Mouse (Mus musculus) thymus, postnatal 10 days (tissue): ENCODE results near the gene Als2cl.

Experiments
- DNase-seq, 2 experiments: peaks; one replicate each; pipeline ENCODE4 v3.0.0; 2021; ENCODE audit warnings: low spot score in 2 of 2

Gene Als2cl

GRCm38 (mm10) chr9:110879191-110879920, at the start of gene Als2cl:
Als2cl (plus strand) TSS chr9:110879870.
- no peak for DNase-seq

GRCm38 (mm10) chr9:110833021-110833420, 46.6 kb upstream of the Als2cl start:
- no peak for DNase-seq

- no peak for DNase-seq
Observed at GRCm38 (mm10) chr9:110834411-110834810, 45.3 kb upstream of the Als2cl start, which contains the start of gene Prss45. Prss45 (plus strand) TSS chr9:110834588.

- no peak for DNase-seq
Observed at GRCm38 (mm10) chr9:110834961-110835360, 44.7 kb upstream of the Als2cl start.

GRCm38 (mm10) chr9:110836112-110836511, 43.6 kb upstream of the Als2cl start:
- no peak for DNase-seq

GRCm38 (mm10) chr9:110840905-110841304, 38.8 kb upstream of the Als2cl start:
- no peak for DNase-seq

GRCm38 (mm10) chr9:110841438-110841837, 38.2 kb upstream of the Als2cl start:
- DNase-seq: no peak

- DNase-seq: no peak
Observed at GRCm38 (mm10) chr9:110844206-110844605, 35.5 kb upstream of the Als2cl start, which contains the start of gene Prss46. Prss46 (plus strand) TSS chr9:110844506.

- DNase-seq: no peak
Observed at GRCm38 (mm10) chr9:110849162-110849561, 30.5 kb upstream of the Als2cl start.

- no peak for DNase-seq
Observed at GRCm38 (mm10) chr9:110855903-110856302, 23.8 kb upstream of the Als2cl start.

GRCm38 (mm10) chr9:110856920-110857319, 22.8 kb upstream of the Als2cl start:
- no peak for DNase-seq

GRCm38 (mm10) chr9:110857781-110858472, 21.7 kb upstream of the Als2cl start, which contains the start of gene Prss50:
Prss50 (plus strand) TSS chr9:110857967.
- peak in 1 of 2 experiments; percentile 30 for DNase-seq

- no peak for DNase-seq
Observed at GRCm38 (mm10) chr9:110858523-110858922, 21.1 kb upstream of the Als2cl start.

GRCm38 (mm10) chr9:110858967-110859596, 20.6 kb upstream of the Als2cl start:
- no peak for DNase-seq

GRCm38 (mm10) chr9:110871030-110871429, 8.6 kb upstream of the Als2cl start:
- DNase-seq: no peak

- no peak for DNase-seq
Observed at GRCm38 (mm10) chr9:110873681-110874659, 5.7 kb upstream of the Als2cl start.

- DNase-seq: no peak
Observed at GRCm38 (mm10) chr9:110874660-110875191, 4.9 kb upstream of the Als2cl start.

GRCm38 (mm10) chr9:110875288-110875695, 4.4 kb upstream of the Als2cl start:
- DNase-seq: no peak

GRCm38 (mm10) chr9:110877353-110877752, 2.3 kb upstream of the Als2cl start:
- no peak for DNase-seq

- no peak for DNase-seq
Observed at GRCm38 (mm10) chr9:110877888-110878287, 1.8 kb upstream of the Als2cl start.

- DNase-seq: peak in 1 of 2 experiments; percentile 54
Observed at GRCm38 (mm10) chr9:110879998-110880561, 410 bp downstream of the Als2cl start, which contains the start of gene Tmie. Tmie (minus strand) TSS chr9:110880113.
